Mouse (Mus musculus): ENCODE data around the gene C1qtnf1.

- TF ChIP-seq TCF12 (IDR thresholded peaks at IDR 0.05; ENCODE audit: insufficient read depth, poor library complexity, severe bottlenecking) (no peak), POLR2A (IDR thresholded peaks at IDR 0.05; ENCODE audit: insufficient read length, low read depth) (no peak), POLR2AphosphoS2 (IDR thresholded peaks at IDR 0.05; ENCODE audit: insufficient read length, low read depth) (no peak), MYOD1 (IDR thresholded peaks at IDR 0.05; ENCODE audit: control insufficient read depth in 1 of 3, insufficient read length in 2 of 3, low read depth in 2 of 3) (peak in 2 of 3 experiments; percentile 22 to 43), CEBPB (IDR thresholded peaks at IDR 0.05; ENCODE audit: insufficient read depth, poor library complexity, severe bottlenecking) (no peak), E2F4 (IDR thresholded peaks at IDR 0.05; ENCODE audit: insufficient read depth) (no peak), MAX (IDR thresholded peaks at IDR 0.05; ENCODE audit: low read depth) (no peak), MYOG (IDR thresholded peaks at IDR 0.05; ENCODE audit: control insufficient read depth in 1 of 3, insufficient read depth in 1 of 3, insufficient read length in 2 of 3, low read depth in 2 of 3) (peak in 1 of 3 experiments; percentile 6), SRF (IDR thresholded peaks at IDR 0.05; ENCODE audit: control insufficient read depth, insufficient read length, low read depth) (no peak), USF1 (IDR thresholded peaks at IDR 0.05; ENCODE audit: low read depth) (no peak), REST (IDR thresholded peaks at IDR 0.05; ENCODE audit: insufficient read depth, insufficient read length) (no peak), TCF3 (IDR thresholded peaks at IDR 0.05; ENCODE audit: insufficient read length, low read depth) (no peak)
These were observed 17.8 kb downstream of the C1qtnf1 start for GRCm38 (mm10) chr11:118445843-118446242.

Data from myocyte (in vitro differentiated cells).